Mouse (Mus musculus) kidney, embryonic 14.5 days (tissue): ENCODE measurements around the gene Plpp3. TPM values are rescaled to one million over a fixed set of nuclear protein-coding genes. Genes with fewer than 3 reads are reported as not detected.

ENCODE experiments used
- ATAC-seq: fragments of 200-750 bp; cut with Nextera tagmentation; 2 replicates; pipeline ENCODE4 v1.8.0; 2017; ENCODE audit warnings: moderate number of reproducible peaks, mild to moderate bottlenecking, moderate TSS enrichment, moderate library complexity; ENCODE audit not compliant: low FRiP score, low TSS enrichment
- H3K27ac ChIP-seq: fragments of 300-500 bp; sonication (generic); 2 replicates; pipeline ENCODE4 v1.5.1; 2014; ENCODE audit warnings: low read depth, mild to moderate bottlenecking, low read length, moderate library complexity, mixed read lengths
- H3K27me3 ChIP-seq: fragments of 300-500 bp; sonication (generic); 2 replicates; pipeline ENCODE4 v1.6.1; 2014; ENCODE audit warnings: mild to moderate bottlenecking, low read length; ENCODE audit not compliant: control insufficient read depth, insufficient read depth
- H3K36me3 ChIP-seq: fragments of 300-500 bp; sonication (generic); 2 replicates; pipeline ENCODE4 v1.6.1; 2014; ENCODE audit warnings: low read length, mixed read lengths; ENCODE audit not compliant: control insufficient read depth, insufficient read depth
- H3K4me1 ChIP-seq: fragments of 300-500 bp; sonication (generic); 2 replicates; pipeline ENCODE4 v1.6.1; 2014; ENCODE audit warnings: low read length, mixed read lengths; ENCODE audit not compliant: control insufficient read depth, insufficient read depth
- H3K4me2 ChIP-seq: fragments of 300-500 bp; sonication (generic); replicated peaks from 2 replicates; pipeline ENCODE4 v1.6.1; 2014; ENCODE audit warnings: low read depth, mild to moderate bottlenecking, low read length
- H3K4me3 ChIP-seq: fragments of 300-500 bp; sonication (generic); 2 replicates; pipeline ENCODE4 v1.5.1; 2014; ENCODE audit warnings: mild to moderate bottlenecking, low read length
- H3K9ac ChIP-seq: fragments of 300-500 bp; sonication (generic); 2 replicates; pipeline ENCODE4 v1.6.1; 2014; ENCODE audit warnings: low read depth, mild to moderate bottlenecking, low read length, moderate library complexity
- H3K9me3 ChIP-seq: fragments of 300-500 bp; sonication (generic); 2 replicates; pipeline ENCODE4 v1.6.1; 2016; ENCODE audit warnings: low read length; ENCODE audit not compliant: control insufficient read depth
- WGBS: fragments of 180-500 bp; shearing (Covaris S2); extraction: QIAGEN DNeasy Blood & Tissue Kit; methylation state at CpG from one replicate; pipeline ENCODE4 v1.1.7; 2014; 5-methylcytosine and 5-hydroxymethylcytosine counted together
- polyA plus RNA-seq: library from polyadenylated mRNA; unstranded; fragments of >200 nt; fragmentation: Nextera tagmentation; extraction: Ambion mirVana; gene quantifications from 2 replicates; pipeline ENCODE4 v1.2.1, GENCODE M21; 2014

Plpp3 gene
- polyA plus RNA-seq, 1 experiment from 2014 or later = 53.0 TPM

DNA sequence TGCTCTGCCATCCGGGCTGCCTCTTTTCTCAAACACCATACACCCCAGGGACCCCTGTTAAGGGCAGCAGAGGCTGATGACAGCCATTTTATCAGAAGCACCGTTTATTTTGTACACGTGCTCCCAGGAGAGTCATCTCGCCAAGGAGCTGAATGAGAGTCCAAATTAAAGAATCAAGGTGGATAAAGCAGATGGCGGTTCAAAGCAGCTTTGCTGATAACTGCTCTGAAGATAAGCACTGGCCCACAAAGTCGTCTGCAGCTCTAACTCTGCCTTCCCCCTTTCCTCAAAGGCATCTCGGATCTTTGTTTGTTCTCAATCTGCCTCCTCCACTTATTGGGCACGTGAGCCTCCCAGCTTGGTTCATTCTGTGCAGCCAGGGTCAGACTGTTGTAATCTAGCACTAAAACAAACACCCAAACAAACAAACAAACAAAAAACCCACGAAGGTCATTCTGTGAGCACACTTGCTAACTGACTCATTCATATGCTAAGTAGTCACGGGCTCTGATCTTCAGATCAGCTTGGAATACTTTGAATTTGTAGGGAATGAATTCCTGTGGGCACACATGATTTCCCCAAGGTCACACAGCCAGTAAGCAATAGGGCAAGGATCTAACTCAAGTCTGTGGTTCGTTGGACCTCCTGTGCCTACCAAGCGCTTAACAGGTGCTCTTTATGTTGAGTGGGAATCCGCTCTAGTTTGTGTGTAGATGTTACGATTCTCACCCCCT, 119.1 kb downstream of the Plpp3 start:
- H3K9ac ChIP-seq = no peak overlapping the region
- no peak overlapping the region for H3K4me2 ChIP-seq
- H3K27ac ChIP-seq = no peak overlapping the region
- 51% methylated on average over 14 of the region's 14 CpGs for WGBS
- no peaks in the 10 kb centered on the region for H3K36me3 ChIP-seq
- H3K27me3 ChIP-seq = no peaks in the 10 kb centered on the region
- H3K9me3 ChIP-seq = no peaks in the 10 kb centered on the region
- H3K4me3 ChIP-seq = no peak overlapping the region
- no peak for ATAC-seq
- H3K4me1 ChIP-seq = no peaks in the 10 kb centered on the region

DNA sequence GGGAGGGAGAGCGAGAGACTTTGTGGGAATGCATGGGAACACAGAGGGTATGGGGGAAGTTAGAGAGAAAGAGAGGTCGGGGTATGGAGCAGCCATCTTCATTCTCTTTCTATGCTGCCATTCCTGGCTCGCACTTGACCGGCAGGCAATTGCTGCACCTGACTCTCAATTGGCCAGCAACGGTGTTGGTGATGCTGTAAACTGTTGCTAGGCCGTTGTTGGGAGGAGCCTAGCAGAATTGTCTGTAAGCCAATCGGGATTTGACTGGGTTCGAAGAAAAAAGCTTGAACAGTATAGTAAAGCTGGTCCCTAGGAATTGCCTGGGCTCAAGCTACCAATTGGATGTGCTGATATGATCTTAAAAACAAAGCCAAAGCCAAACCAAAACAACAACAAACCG, 121.0 kb downstream of the Plpp3 start:
- Histone ChIP-seq H3K9ac (no peak overlapping the region), H3K4me2 (no peak overlapping the region), H3K4me3 (no peak overlapping the region), H3K27me3 (no peaks in the 10 kb centered on the region), H3K4me1 (peaks cover 18% of the 10 kb centered on the region; the same call in 1 of the 2 replicates), H3K36me3 (no peaks in the 10 kb centered on the region), H3K9me3 (no peaks in the 10 kb centered on the region), H3K27ac (no peak overlapping the region)
- 53% methylated on average over 9 of the region's 9 CpGs for WGBS
- no peak for ATAC-seq

DNA sequence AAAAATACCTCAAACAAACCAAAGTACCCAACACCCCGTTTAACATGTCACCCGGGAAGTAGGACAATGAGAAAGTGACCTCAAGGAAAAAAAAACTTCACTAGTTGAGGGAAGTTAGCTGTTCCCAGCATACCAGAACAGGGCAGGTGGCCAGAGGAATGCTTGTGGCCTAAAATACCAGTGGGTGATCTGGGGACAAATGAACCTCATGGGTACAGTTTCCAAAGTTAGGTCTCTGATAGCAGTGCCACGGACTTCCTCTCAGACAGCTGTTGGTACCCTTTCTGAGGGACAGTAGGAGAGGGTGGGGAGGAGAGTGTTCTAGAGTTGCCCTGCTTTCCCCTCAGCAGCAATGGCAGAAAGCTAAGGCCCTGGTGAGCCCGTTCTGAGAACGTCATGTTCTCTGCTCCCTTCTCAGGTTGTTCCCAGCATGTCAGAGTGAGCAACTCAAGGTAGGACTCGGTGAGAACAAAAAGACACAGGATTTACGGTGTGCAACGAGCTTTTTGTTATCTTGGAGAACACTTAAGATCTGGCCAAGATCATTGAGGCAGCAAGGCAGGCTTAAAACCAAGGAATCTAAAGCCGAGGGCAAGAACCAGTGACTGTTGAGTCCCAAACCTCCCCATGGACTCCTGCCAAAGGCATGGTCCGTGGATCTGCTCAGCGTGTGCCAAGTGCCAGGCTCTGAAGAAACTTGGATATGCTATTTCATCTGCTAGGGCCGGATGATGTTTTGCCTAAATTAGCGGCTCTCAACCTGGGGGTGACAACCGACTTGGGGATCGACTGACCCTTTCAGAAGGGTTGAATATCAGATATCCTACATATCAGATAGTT, 121.6 kb downstream of the Plpp3 start:
- ATAC-seq = no peak
- Histone ChIP-seq H3K9ac (no peak overlapping the region), H3K9me3 (no peaks in the 10 kb centered on the region), H3K36me3 (no peaks in the 10 kb centered on the region), H3K4me1 (peaks cover 18% of the 10 kb centered on the region; the same call in 1 of the 2 replicates), H3K27ac (no peak overlapping the region), H3K27me3 (no peaks in the 10 kb centered on the region), H3K4me3 (no peak overlapping the region), H3K4me2 (no peak overlapping the region)
- 74% methylated on average over 15 of the region's 15 CpGs for WGBS

DNA sequence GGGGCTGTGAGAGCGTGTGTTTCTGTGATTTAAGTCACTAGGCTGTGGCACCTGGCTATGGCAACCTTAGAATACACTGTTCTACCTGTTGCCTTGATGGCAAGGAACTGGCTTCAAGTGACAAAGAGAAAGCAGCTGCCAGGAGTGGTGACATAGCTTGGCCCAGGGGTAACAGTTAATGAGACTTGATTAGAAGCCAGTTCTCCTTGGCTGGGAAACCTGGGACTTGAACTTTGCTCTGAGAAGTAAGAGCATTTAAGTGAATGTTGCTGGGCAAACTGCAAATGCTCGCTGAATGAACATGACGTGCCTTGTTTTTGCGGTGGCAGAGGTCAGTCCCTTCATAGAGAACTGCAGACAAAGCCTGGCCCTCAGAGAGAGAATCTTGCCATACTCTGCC, 122.7 kb downstream of the Plpp3 start:
- H3K9ac ChIP-seq = no peak overlapping the region
- no peak for ATAC-seq
- peaks cover 18% of the 10 kb centered on the region; the same call in 1 of the 2 replicates for H3K4me1 ChIP-seq
- no peaks in the 10 kb centered on the region for H3K36me3 ChIP-seq
- no peak overlapping the region for H3K4me2 ChIP-seq
- H3K27ac ChIP-seq = no peak overlapping the region
- no peaks in the 10 kb centered on the region for H3K27me3 ChIP-seq
- no peaks in the 10 kb centered on the region for H3K9me3 ChIP-seq
- no peak overlapping the region for H3K4me3 ChIP-seq
- WGBS = 81% methylated on average over 4 of the region's 4 CpGs

DNA sequence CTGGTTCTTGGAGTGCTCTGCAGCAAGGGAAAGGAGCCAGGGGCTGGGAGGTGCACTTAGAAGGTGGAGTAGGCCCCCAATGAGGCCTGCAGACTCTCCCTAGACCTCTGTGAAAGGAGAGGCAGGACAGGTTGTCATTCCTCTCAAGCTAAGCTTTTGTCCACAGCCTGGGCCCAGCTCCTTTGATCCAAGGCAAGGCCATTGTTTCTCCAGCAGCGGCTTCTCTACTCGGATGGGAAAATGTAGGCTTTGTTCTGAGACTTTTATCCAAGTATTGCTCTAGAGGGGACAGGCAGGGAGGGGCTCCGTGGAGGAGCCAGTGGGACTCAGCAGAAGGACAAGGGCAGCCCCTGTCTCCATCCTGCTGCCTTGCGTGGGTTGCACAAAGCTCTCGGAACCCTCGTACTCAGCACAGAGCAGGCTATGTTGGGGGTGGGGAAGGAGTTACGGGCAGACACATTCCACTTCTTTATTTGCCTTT, 124.6 kb downstream of the Plpp3 start:
- Histone ChIP-seq H3K36me3 (no peaks in the 10 kb centered on the region), H3K4me1 (peaks cover 18% of the 10 kb centered on the region; the same call in 1 of the 2 replicates), H3K4me2 (no peak overlapping the region), H3K9me3 (no peaks in the 10 kb centered on the region), H3K27me3 (no peaks in the 10 kb centered on the region), H3K4me3 (no peak overlapping the region), H3K9ac (no peak overlapping the region), H3K27ac (no peak overlapping the region)
- WGBS = 32% methylated on average over 7 of the region's 7 CpGs
- ATAC-seq = peak; percentile 59

Other genes starting within 250 kb of the Plpp3 start
- gene Fyb2, start 243.9 kb upstream of the Plpp3 start, polyA plus RNA-seq = 0.66 and 0.79 TPM in 2 replicates
- 2.8 and 5.5 TPM in 2 replicates for gene Prkaa2, start 47.5 kb upstream of the Plpp3 start, polyA plus RNA-seq